Mouse (Mus musculus): ENCODE results near the gene Ptk6. TPM values are rescaled to one million over a fixed set of nuclear protein-coding genes. Genes with fewer than 3 reads are reported as not detected.

The Ptk6 gene
- total RNA-seq, 2 experiments from 2014 or later: not detected

Other genes with a start within 250 kb of the Ptk6 start
- not detected in 2 replicates for gene Nkain4, start 248.1 kb downstream of the Ptk6 start, total RNA-seq (2015)
- gene Nkain4, start 248.1 kb downstream of the Ptk6 start, total RNA-seq (2017): not detected in 2 replicates
- 15.6 and 19.1 TPM in 2 replicates for gene Arfgap1, start 235.6 kb downstream of the Ptk6 start, total RNA-seq (2015)
- gene Arfgap1, start 235.6 kb downstream of the Ptk6 start, total RNA-seq (2017): 30.0 and 32.2 TPM in 2 replicates
- gene Col20a1, start 216.3 kb downstream of the Ptk6 start, total RNA-seq (2015): 0.12 and 0.42 TPM in 2 replicates
- 0.10 TPM in 1 of 2 replicates, not detected in the other for gene Col20a1, start 216.3 kb downstream of the Ptk6 start, total RNA-seq (2017)
- not detected in 2 replicates for gene Chrna4, start 159.2 kb downstream of the Ptk6 start, total RNA-seq (2015)
- gene Chrna4, start 159.2 kb downstream of the Ptk6 start, total RNA-seq (2017): not detected in 2 replicates
- gene Kcnq2, start 67.5 kb downstream of the Ptk6 start, total RNA-seq (2015): not detected in 2 replicates
- not detected in 2 replicates for gene Kcnq2, start 67.5 kb downstream of the Ptk6 start, total RNA-seq (2017)
- not detected in 2 replicates for gene Eef1a2, start 45.8 kb downstream of the Ptk6 start, total RNA-seq (2015)
- gene Eef1a2, start 45.8 kb downstream of the Ptk6 start, total RNA-seq (2017): not detected in 2 replicates
- 85.7 and 109 TPM in 2 replicates for gene Ppdpf, start 15.5 kb downstream of the Ptk6 start, total RNA-seq (2015)
- 68.8 and 73.0 TPM in 2 replicates for gene Ppdpf, start 15.5 kb downstream of the Ptk6 start, total RNA-seq (2017)
- not detected in 2 replicates for gene Srms, start 10.4 kb upstream of the Ptk6 start, total RNA-seq (2015)
- gene Srms, start 10.4 kb upstream of the Ptk6 start, total RNA-seq (2017): not detected in 2 replicates
- not detected in 2 replicates for gene Fndc11, start 17.2 kb upstream of the Ptk6 start, total RNA-seq (2015)
- not detected in 2 replicates for gene Fndc11, start 17.2 kb upstream of the Ptk6 start, total RNA-seq (2017)
- 3.4 and 5.0 TPM in 2 replicates for gene Helz2, start 39.2 kb upstream of the Ptk6 start, total RNA-seq (2015)
- gene Helz2, start 39.2 kb upstream of the Ptk6 start, total RNA-seq (2017): 4.0 and 4.8 TPM in 2 replicates
- 12.5 and 12.6 TPM in 2 replicates for gene Gmeb2, start 85.2 kb upstream of the Ptk6 start, total RNA-seq (2015)
- 13.4 and 13.6 TPM in 2 replicates for gene Gmeb2, start 85.2 kb upstream of the Ptk6 start, total RNA-seq (2017)
- not detected in 2 replicates for gene Stmn3, start 111.7 kb upstream of the Ptk6 start, total RNA-seq (2015)
- gene Stmn3, start 111.7 kb upstream of the Ptk6 start, total RNA-seq (2017): not detected in 2 replicates
- gene Rtel1, start 117.0 kb upstream of the Ptk6 start, total RNA-seq (2015): 53.4 and 78.0 TPM in 2 replicates
- gene Rtel1, start 117.0 kb upstream of the Ptk6 start, total RNA-seq (2017): 41.9 and 53.0 TPM in 2 replicates
- 7.0 and 8.2 TPM in 2 replicates for gene Zgpat, start 162.1 kb upstream of the Ptk6 start, total RNA-seq (2015)
- gene Zgpat, start 162.1 kb upstream of the Ptk6 start, total RNA-seq (2017): 38.2 and 48.2 TPM in 2 replicates
- 26.8 and 28.6 TPM in 2 replicates for gene Arfrp1, start 162.6 kb upstream of the Ptk6 start, total RNA-seq (2015)
- 62.1 and 70.2 TPM in 2 replicates for gene Arfrp1, start 162.6 kb upstream of the Ptk6 start, total RNA-seq (2017)
- 25.4 and 26.5 TPM in 2 replicates for gene Lime1, start 177.3 kb upstream of the Ptk6 start, total RNA-seq (2015)
- 12.7 and 18.1 TPM in 2 replicates for gene Lime1, start 177.3 kb upstream of the Ptk6 start, total RNA-seq (2017)

Measured in megakaryocyte progenitor cell, adult 5-6 weeks (primary cell).